Mouse (Mus musculus) spleen, postnatal 14 days (tissue): ENCODE data around the gene Sppl2a.
"Not testable (repeated sequence)": the region's sequence is repeated elsewhere in the genome, so short reads cannot be mapped to it uniquely, and the experiment has no call there.

Experiments used
- DNase-seq, 2 experiments: peaks; one replicate each; pipeline ENCODE4 v3.0.0; 2021 to 2022; ENCODE audit warnings: low spot score in 2 of 2

Sppl2a gene

DNA sequence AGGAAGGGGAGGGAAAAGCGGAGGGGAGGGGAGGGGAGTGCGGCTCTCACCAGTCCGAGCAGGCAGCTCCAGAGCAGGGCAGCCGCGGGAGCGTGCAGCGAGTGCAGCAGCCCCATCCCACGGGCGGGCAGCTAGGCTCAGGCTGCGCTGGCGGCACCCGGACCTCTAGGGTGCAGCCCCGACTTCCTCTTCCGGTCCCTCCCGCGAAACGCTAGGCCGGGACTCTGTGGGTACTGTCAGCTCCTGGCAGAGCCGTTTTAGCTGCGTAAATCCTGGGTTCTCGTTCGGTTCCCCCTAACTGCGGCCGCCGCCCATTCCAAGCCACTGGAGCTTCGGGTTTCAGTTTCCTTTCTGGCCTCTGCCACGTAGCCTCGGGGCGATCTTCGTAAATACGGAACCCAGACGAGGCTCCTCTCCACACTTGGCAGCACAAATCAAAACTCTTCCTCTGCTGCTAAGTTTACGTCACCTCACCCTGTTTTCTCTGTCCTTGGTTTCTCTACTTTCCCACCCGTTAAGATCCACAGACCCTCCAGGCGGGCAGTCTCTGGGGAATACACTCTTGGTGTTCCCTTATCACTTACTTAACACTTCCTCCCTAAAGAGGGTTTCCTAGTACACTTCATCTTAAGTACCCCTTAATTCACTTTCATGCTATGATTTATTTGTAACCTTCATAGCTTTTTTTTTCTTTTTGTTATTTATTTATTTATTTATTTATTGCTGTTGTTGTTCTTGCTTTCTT, at the start of gene Sppl2a:
Sppl2a (minus strand) TSS at position 339 of the 745 bp plus-strand sequence.
- peak; percentile 68 to 82 for DNase-seq

DNA sequence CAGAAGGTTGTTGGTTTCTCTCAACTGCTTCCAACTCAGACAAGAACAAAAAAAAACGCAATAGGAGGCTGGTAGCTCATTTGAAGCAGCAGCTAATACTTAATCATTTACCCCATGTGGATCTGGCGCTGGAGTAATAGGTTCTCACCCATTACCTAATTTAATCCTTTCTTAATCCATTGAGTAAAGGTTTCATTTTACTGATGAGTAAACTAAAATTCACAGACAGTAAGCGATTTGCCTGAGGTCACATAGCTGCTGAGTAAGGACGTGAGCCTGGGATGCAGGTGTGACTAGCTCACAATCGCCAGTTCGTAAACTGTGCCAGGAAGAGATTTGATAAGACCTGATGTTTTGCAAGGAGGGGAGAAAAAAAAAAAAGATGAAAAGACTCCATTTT, 44.4 kb upstream of the Sppl2a start:
- no peak for DNase-seq

DNA sequence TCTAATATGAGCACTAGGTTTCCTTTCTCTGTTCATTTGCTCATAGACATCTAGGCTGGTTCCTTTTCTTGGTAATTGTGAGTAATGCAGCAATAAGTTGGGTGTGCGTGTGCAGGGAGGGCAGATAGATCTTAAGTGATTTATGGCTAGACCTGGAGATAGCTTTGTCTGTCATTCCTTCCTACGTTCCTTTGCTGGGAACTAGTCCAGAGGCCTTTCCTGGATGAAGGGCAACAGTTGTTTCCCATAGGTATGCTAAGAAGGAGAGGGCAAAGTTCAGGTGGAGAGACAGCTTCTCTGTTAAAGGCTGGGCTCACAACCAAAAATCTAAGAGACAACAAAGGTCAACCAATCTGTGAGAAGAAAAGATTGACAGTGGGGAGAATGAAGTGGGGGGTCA, 28.7 kb upstream of the Sppl2a start:
- no peak for DNase-seq

DNA sequence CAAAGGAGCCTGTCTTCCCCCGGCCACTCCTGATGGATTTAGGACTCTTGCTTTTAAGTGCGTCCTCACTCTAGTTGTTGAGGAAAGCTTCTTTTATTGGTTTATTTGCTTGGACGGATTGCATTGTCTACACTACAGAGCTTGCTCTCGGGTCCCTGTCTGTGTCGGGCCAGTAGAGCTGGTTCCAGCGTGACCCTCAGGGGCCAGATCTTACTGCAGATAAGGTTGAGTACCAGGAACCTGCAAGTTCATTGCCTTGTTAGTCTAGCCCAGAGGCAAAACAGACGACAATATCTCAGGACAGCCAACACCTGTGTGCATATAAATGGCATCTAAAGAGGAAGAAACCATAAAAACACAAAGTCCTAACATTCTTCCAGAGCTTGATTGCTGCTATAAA, 22.6 kb upstream of the Sppl2a start:
- DNase-seq, result no peak

DNA sequence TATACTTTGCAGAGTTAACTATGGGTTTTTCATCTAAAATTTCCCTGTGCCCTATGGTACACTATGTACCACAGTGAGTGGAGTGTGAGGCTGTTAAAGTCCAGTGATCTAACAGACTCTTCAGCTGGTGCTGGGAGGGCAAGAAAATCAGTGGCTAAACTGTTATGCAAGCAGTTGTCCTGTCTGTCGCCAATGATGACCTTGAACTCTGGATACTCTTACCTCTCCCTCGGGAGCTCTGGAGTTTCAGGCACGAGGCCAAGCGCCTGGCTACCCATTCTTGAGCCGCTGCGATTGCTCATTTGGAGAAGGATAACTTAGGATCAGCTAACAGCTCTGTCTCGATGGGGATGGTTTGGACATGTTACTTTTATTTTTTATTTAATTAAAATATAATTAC, 18.1 kb upstream of the Sppl2a start:
- no peak for DNase-seq

DNA sequence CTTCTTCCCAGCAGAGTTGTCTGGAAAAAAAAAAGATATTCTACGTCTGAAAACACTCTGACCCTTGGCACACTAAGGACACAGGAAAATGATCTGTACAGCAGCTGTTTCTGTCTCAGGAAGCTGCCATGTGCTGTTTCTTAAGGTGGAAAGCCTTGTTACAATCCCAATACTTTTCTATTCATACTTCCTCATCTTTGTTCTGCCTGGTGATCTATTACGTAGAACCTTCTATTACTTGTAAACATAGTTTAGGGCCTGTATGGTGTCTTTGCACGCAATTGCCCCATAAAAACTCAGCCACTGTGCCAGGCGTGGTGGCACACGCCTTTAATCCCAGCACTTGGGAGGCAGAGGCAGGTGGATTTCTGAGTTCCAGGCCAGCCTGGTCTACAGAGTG, 17.4 kb upstream of the Sppl2a start:
- DNase-seq, result no peak

DNA sequence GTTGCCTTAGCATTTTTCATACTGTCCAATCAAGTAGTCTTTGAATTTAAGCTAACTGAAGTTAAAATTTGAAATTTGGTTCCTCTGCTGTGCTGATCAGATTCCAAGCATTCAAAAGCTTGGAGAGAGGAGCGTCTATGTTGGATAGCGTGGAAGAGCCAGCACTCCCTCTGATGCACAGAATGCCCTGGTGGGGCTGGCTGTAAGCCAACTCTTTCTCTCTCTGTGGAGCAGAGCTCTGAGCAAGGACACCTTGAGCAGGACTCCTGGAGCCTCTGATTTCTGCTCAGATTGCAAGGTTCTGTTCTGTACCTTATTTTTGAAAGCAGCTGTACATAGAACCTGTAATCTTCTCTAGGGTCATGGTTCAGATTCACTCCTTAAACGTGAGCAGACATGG, 16.8 kb upstream of the Sppl2a start:
- no peak for DNase-seq

DNA sequence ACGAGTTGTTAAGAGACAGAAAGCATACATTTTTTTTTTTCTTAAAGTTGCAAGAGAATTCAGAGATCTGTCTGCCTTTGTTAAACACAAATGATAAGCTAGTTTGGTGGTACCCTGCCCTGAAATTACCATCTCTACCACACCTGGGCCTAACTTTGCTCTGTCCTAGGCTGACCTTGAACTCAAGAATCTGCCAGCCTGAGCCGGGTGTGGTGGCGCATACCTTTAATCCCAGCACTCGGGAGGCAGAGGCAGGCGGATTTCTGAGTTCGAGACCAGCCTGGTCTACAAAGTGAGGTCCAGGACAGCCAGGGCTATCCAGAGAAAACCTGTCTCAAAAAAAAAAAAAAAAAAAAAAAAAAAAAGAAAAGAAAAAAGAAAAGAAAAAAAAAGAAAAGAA, 16.3 kb upstream of the Sppl2a start:
- not testable (repeated sequence) for DNase-seq

DNA sequence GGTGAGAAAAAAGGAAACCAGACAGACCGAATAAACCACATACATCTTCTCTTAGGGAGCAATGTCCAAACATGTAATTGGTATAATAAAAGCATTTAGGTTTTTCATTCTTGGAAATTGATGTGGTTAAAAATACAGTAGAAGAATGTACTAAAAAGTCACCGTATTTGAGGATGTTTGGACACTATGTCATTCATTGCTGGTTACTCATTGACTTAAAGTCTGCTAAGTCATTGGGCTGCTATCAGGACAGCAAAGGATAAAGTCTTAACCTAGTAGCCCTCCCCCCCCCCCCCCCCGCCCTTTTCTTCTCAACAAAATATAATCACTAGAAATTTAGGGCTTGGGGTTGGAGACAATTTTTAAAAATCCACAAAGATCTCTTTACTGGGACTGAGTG, 15.2 kb upstream of the Sppl2a start:
- no peak for DNase-seq

DNA sequence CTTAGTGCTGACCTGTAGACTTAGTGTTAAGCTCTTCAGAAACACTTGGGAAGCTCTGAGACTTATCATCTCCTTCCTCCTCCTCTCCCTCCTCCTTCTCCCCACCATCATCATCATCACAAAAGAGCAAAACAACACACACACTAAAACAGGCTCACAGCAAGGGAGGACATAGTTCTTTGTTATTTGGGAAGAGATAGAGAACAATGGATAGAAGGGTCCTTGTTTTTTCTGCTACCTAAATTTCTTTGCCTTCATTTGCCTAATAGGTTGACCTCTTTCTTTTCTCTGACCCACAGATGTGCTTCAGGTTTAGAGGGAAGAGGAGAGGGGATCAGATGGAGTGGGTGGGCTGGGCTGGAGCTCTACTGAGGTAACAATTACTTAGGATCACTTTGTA, 14.6 kb upstream of the Sppl2a start:
- no peak for DNase-seq

DNA sequence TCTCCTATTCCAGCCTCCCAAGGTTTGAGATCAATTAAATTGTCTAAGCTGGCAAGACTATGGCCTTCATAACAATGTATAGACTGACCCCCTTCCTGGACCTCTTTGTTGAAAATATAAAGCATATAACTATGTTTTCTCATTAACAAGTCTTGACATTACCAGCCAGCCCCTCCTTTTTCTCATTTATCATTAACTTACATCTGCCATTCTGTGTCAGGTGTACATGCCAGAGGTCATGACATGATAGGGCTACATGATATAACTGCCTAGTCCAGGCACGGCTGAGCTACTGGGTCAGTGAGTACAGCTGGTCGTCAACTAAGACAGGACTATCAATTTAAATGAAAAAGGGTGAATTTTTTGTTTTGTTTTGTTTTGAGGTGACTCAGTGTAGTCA, 10.2 kb upstream of the Sppl2a start:
- DNase-seq, result no peak

DNA sequence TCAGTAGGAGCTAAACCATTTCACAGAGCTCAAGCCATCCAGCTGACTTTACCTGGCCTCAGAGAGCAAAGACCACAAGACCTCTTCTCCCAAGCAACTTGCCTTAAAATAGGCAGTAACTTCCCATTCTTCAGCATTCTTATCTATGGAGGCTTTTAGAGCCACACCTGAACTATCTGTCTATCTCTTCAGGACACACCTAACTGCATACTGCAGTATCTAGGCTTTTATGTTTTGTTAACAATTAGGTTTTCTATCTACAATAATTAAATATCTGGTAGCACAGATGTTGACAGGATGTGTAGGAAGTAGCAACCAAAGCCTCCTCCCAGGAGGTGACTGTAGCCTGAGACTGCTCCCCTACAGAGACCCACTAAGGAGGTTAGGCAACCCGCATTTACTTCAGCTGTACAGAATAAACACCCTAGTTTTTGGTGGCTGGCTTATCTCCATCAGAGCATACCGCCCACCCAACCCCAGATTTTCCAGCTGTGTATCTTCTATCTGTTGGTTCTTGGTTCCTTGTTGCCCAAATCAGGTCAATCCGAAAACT, 7.4 kb upstream of the Sppl2a start:
- DNase-seq, result no peak

DNA sequence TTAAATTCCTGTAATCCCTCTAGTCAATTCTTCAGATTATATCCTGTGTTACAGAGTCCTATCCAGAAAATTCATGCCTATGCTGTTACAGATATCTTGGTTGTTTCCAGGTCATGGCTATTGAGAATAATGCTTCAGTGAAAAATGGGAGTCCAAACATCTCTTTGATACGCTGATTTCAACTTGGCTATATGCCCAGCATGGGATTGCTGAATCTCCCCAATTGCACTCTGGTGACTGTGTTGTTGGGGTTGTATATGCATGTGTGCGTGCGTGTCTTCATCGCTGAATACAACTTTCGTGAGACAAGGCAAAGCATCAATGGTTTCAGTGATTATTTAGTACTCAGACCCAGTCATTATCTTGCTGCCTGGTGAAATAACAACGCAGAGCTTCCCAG, 5.0 kb upstream of the Sppl2a start:
- no peak for DNase-seq

DNA sequence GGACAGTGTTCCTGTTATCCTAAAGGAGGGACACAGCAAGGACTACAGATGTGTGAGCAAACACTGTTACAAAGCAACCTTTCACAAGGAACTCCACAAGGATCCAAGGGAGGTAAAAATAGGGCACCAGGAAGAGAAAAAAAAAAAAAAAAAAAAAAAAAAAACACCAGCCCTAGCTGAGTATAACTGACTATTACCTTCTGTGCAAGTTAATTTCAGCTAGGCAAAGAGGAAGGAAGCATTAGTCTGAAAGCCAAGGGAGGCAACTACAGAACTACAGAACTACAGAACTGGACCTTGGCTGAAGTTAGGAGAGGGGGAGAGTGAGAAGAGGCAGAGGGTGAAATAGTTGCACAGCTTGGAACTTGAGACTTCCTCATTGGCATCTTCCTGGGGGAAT, 886 bp upstream of the Sppl2a start:
- no peak for DNase-seq

DNA sequence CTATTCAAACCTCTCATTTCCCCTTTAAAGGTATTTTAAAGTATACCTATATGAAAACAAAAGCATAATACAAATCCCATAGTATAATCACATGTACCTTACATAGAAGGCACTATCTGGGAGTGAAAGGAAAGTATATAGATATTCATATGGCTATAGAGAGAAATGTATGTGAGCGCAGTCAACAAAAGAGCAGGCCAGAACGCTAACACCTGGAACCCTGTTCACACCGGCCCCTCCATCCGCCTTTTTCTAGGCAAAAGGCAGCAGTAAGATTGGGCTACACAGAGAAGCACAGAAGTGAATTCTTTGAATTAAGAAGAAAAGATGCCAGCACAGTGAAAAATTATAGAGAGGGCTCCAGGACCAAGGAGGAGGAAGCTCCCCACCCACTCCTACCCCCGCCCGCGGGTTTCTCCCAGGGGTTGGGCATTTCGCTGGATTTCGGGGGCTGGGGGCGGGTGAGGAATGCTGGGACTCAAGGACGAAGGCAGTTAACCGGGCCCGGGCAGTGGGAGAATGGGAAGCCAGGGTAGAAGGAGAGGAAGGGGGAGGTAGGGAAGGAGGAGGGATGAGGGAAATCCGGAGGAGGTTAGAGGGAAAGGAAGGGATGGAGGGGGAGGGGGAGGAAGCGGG, 656 bp downstream of the Sppl2a start:
- DNase-seq, result peak in 1 of 2 experiments; percentile 20

DNA sequence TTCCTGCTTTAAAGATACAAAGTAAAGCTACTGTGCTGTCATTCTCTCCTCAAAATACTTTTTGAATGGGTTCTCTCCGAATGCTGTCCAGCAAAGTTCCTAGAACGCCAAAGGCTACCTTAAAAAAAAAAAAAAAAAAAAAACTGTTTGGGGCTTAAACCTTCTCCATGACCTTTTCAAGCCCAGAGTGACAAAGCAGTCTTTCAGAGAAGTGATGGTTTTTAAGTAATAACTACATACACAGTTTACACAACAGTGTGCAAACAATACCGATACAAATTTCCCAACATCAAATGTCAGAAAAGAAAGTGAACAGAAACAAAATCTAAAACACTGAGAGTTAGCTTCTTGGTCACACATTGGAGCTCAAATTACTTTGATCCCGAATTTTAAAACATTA, 1.3 kb downstream of the Sppl2a start:
- no peak for DNase-seq

DNA sequence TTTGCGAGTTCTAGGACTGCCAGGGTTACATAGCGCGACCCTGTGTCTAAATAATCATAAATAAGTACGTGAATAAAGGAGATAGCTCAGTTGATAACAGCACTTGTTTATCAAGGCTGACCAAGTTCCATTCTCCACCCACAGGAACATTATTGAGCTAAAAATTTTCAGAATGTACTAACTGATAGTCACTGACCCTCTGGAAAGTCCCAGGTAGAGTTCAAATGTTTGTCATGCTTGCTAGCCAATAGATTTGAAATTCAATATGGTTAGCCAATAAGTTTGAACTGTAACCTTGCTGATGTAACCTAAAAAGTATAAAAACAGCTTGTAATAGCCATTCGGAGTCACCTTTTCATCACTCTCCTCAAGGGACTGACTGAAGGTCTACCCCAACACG, 4.4 kb downstream of the Sppl2a start:
- no peak for DNase-seq

DNA sequence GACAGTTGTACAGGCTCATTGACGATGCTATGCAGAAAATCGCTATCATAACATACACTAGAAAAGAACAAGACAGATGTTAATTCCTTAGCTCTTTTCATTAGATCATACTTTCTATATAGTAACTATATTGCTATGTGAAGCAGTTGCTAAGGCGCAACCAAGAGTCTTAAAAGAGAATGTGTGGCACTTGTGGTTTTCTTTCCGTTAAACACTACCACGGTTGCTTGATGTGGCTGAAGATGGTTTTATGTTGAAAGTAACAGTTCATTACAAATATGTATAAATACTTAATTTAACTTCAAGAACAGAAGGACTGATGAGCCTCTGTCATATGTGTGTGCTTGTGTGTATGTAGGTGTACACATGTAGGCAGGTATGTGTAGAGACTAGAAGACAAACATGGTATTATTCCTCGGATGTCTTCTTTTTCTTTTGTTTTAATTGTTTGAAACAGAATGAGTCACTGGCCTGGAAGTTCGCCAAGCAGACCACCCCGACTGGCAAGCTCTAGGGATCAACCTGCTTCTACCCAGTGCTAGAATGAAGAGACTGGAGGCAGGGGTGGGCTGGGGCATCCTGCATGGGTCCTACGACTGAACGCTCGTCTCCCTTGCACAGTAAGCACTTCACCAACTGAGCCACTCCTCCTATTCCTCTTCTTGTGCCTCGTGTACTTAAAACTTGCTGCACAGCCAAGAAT, 12.5 kb downstream of the Sppl2a start:
- no peak for DNase-seq

DNA sequence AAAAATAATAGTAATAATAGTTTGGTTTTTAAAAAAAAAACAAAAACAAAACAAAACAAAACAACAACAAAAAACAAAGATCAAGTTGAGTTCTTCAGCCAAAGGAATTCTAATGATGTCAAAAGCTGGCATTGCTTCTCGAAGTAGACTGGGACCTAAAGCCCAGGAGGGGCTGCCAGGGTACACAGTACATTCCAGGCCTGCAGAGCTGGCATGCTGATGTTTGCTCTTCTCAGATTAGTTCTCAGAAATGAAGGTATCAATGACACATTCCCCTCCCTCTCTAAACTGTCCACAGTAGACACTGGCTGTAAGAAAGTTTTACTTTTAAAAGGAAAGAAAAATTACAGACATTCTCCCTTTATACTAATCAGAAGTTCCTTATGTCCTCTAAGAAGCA, 16.8 kb downstream of the Sppl2a start:
- no peak for DNase-seq

DNA sequence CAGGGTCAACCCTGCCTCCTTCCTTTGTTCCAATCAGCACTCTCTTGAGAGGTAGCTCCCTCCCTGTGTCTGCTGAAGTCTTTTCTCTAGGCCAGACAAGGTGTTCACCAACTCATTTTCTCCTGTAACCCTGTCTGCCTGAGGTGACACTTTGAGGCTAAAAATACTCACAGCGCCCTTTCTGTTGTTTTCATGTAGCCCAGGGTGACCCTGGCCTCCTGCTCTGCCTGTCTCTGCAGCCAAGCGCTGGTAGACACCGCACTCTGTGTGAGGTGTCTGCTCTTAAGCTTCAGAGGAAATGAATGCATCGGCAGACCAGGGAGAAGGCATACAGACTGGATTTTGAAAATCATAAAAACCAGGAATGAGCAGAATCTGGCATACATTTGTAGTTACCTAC, 18.9 kb downstream of the Sppl2a start:
- no peak for DNase-seq

DNA sequence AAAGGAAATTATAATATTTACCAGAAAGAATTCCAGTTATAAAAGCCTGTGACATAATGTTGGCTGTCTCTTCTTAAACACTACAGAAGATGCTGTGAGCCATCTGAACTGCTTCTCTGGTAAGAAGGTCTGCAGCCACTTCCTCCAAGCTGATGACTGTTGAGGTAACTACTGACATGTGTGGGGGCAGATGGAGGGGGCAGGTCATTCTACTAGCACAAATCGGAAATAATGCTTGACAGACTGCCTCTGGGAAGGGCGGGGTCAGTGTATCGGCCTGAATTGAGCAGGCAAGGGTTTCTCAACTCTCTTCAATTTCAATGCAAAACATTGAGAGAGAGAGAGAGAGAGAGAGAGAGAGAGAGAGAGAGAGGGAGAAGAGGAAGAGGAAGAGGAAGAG, 28.9 kb downstream of the Sppl2a start:
- no peak for DNase-seq

DNA sequence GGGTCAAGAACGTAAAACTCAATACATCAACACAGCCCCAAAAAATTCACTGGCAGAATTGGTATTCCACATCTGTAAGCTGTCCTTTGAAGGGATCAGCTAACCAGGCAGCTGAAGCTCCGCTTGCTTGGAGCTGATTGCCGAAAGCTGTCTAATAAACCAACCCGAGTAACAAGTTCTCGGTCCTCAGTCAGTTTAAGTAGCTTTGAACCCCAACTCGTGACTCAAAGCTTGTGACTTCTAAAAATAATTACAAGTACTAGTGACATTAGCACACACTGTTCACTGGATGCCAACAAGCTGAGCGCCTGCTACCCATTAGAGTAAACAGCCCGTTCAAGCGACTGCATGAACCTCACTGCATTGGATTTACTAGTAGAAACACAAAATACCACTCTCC, 35.5 kb downstream of the Sppl2a start:
- DNase-seq, result no peak

DNA sequence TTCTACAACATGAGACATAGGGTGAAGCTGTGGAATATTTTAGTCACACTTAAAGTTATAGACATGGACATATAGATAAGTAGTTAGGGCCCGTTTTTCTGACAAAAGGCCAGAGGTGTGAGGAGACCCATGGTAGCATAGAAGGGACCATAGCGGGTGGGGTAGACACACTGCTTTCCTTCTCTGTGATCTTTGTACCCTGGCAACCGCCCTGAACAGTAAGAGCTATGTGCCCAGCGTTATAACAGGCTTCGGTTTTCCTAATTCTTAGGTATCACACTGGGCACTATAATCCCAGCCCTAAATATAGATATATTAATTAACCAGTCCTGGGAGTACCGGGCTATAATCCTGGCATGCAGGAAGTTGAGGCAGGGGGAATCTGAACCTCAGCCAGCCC, 36.1 kb downstream of the Sppl2a start:
- DNase-seq, result no peak
